18 mouse cellular contexts compared by ENCODE assay signal in the genomic region with DNA sequence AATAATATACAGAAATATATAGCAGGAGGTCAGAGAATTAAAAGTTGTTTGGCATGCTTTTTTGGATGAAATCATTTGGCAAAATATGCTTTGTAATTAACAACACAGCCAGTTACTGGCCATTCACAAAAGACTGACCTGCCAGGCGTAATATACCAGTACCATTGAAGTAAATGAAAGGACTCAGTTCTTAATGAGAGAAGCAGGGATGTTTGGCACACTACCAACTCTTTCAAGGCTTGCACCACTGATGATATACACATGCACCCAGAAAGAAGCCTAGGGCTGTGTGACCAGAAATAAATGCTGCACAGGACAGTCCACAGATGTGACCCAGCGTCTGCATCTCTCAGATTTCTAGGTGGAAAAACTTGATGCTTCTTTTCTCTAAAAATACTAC.
A peak's percentile ranks its signal among the peaks of the same experiment; 100 is the strongest.
DNase-seq lines count a peak whose midpoint lies in the region; ATAC-seq and TF ChIP-seq lines count a peak whose summit lies in the region.
"Had no signal": no experiment of that assay in that cellular context is flagged by ENCODE, and none has a peak within 500 bp of the region (broad histone marks: within the 10 kb centered on the region; RNA-seq: fewer than 3 reads in every experiment).

No protein-coding gene starts in this region.

- no peaks in the 10 kb centered on the region for H3K27me3 ChIP-seq in heart, embryonic 16.5 days (ENCODE audit: control insufficient read depth, insufficient read depth, low read length)
- H3K27me3 ChIP-seq in midbrain, postnatal 0 days (ENCODE audit: insufficient read depth, low read length), result 0 out of 2 replicates have a peak, but pooled peaks cover 2% of the 10 kb centered on the region
- peaks cover 44% of the 10 kb centered on the region for H3K27me3 ChIP-seq in midbrain, embryonic 10.5 days (ENCODE audit: low read depth, poor library complexity, severe bottlenecking)
- no peaks in the 10 kb centered on the region for H3K27me3 ChIP-seq in forebrain, embryonic 15.5 days
- H3K27me3 ChIP-seq: neural tube, embryonic 12.5 days had no signal

- peaks cover 5% of the 10 kb centered on the region; the same call in 1 of the 2 replicates for H3K4me1 ChIP-seq in heart, embryonic 16.5 days (ENCODE audit: control insufficient read depth, insufficient read depth, low read length)
- H3K4me1 ChIP-seq in midbrain, postnatal 0 days (ENCODE audit: insufficient read depth, low read length), result no peaks in the 10 kb centered on the region
- no peaks in the 10 kb centered on the region for H3K4me1 ChIP-seq in midbrain, embryonic 10.5 days
- H3K4me1 ChIP-seq in forebrain, embryonic 15.5 days, result 0 out of 2 replicates have a peak, but pooled peaks cover 3% of the 10 kb centered on the region
- H3K4me1 ChIP-seq: embryonic facial prominence, embryonic 13.5 days; neural tube, embryonic 12.5 days had no signal

- H3K9me3 ChIP-seq in heart, embryonic 16.5 days (replicated peaks; ENCODE audit: control insufficient read depth, low read length), result no peaks in the 10 kb centered on the region
- no peaks in the 10 kb centered on the region for H3K9me3 ChIP-seq in midbrain, postnatal 0 days (ENCODE audit: low read length)
- no peaks in the 10 kb centered on the region for H3K9me3 ChIP-seq in midbrain, embryonic 10.5 days (replicated peaks)
- H3K9me3 ChIP-seq in forebrain, embryonic 15.5 days, result no peaks in the 10 kb centered on the region
- H3K9me3 ChIP-seq: embryonic facial prominence, embryonic 13.5 days; neural tube, embryonic 12.5 days had no signal

- no peak for TF ChIP-seq CTCF in midbrain, postnatal 0 days (IDR thresholded peaks at IDR 0.05)

- WGBS in heart, embryonic 16.5 days, result 45% methylated on average over 2 of the region's 2 CpGs
- WGBS in midbrain, postnatal 0 days, result 77% methylated on average over 2 of the region's 2 CpGs
- WGBS in midbrain, embryonic 10.5 days, result 90% methylated on average over 2 of the region's 2 CpGs
- 43% methylated on average over 2 of the region's 2 CpGs for WGBS in forebrain, embryonic 15.5 days

- intact Hi-C loops in heart, postnatal 36 days (cut with DNase I), result no loop called here

- no peak overlapping the region for H3K27ac ChIP-seq in heart, embryonic 16.5 days (ENCODE audit: low read length)
- no peak overlapping the region for H3K27ac ChIP-seq in midbrain, postnatal 0 days (ENCODE audit: low read depth, low read length)
- H3K27ac ChIP-seq in midbrain, embryonic 10.5 days (replicated peaks), result no peak overlapping the region
- H3K27ac ChIP-seq in forebrain, embryonic 15.5 days (replicated peaks), result no peak overlapping the region
- H3K27ac ChIP-seq: embryonic facial prominence, embryonic 13.5 days; liver, embryonic 14.5 days; macrophage; neural tube, embryonic 12.5 days had no signal

- no peaks in the 10 kb centered on the region for H3K36me3 ChIP-seq in heart, embryonic 16.5 days (ENCODE audit: control insufficient read depth, insufficient read depth)
- no peaks in the 10 kb centered on the region for H3K36me3 ChIP-seq in midbrain, postnatal 0 days (ENCODE audit: insufficient read depth, low read length)
- no peaks in the 10 kb centered on the region for H3K36me3 ChIP-seq in midbrain, embryonic 10.5 days
- H3K36me3 ChIP-seq in forebrain, embryonic 15.5 days, result no peaks in the 10 kb centered on the region
- H3K36me3 ChIP-seq: embryonic facial prominence, embryonic 13.5 days; neural tube, embryonic 12.5 days had no signal

- DNase-seq in heart, postnatal 36 days, result no peak
- peak; percentile 49 for DNase-seq in midbrain, postnatal 0 days (ENCODE audit: low spot score)
- DNase-seq in midbrain, embryonic 10.5 days (ENCODE audit: low spot score), result no peak
- no peak for DNase-seq in lung, postnatal 10 days
- no peak for DNase-seq in lung, postnatal 36 days
- DNase-seq: adrenal gland, postnatal 25 days; gastrocnemius, postnatal 36 days; kidney, adult 9 months; kidney, postnatal 4 days; layer of hippocampus, postnatal 36 days; thymus, adult 2 months had no signal

- H3K9ac ChIP-seq in heart, embryonic 16.5 days (ENCODE audit: low read length), result no peak overlapping the region
- H3K9ac ChIP-seq in midbrain, postnatal 0 days (replicated peaks; ENCODE audit: low read length, poor library complexity, severe bottlenecking), result no peak overlapping the region
- H3K9ac ChIP-seq in forebrain, embryonic 15.5 days (replicated peaks), result no peak overlapping the region
- H3K9ac ChIP-seq: embryonic facial prominence, embryonic 13.5 days; liver, embryonic 14.5 days; neural tube, embryonic 12.5 days had no signal

- H3K4me2 ChIP-seq in heart, embryonic 16.5 days (ENCODE audit: low read depth, low read length), result no peak overlapping the region
- no peak overlapping the region for H3K4me2 ChIP-seq in midbrain, postnatal 0 days (ENCODE audit: low read depth, low read length, poor library complexity, severe bottlenecking)
- H3K4me2 ChIP-seq in forebrain, embryonic 15.5 days (replicated peaks), result no peak overlapping the region
- H3K4me2 ChIP-seq: embryonic facial prominence, embryonic 13.5 days; neural tube, embryonic 12.5 days had no signal

- ATAC-seq in heart, embryonic 16.5 days (replicated peaks; ENCODE audit: extremely low read depth, insufficient read depth, low FRiP score), result 0 out of 2 replicates have a peak, but pooled peaks have one; percentile 37
- ATAC-seq in midbrain, postnatal 0 days (ENCODE audit: low FRiP score), result no peak
- ATAC-seq in forebrain, embryonic 15.5 days (replicated peaks), result peak; percentile 73
- ATAC-seq: CD4-positive, CD25-positive, alpha-beta regulatory T cell, adult 4 months had no signal

- no peak overlapping the region for H3K4me3 ChIP-seq in heart, embryonic 16.5 days (ENCODE audit: low read length)
- H3K4me3 ChIP-seq in midbrain, postnatal 0 days (ENCODE audit: low read depth, low read length), result no peak overlapping the region
- H3K4me3 ChIP-seq in midbrain, embryonic 10.5 days, result no peak overlapping the region
- H3K4me3 ChIP-seq in forebrain, embryonic 15.5 days, result no peak overlapping the region
- H3K4me3 ChIP-seq: embryonic facial prominence, embryonic 13.5 days; neural tube, embryonic 12.5 days had no signal
